Mouse (Mus musculus): ENCODE measurements around the gene Lrrn3.

Gene Lrrn3

GRCm38 (mm10) chr12:41486331-41486730 lies at the start of gene Lrrn3:
Lrrn3 (minus strand) TSS chr12:41486431.
- DNase-seq, result no peak

DNA sequence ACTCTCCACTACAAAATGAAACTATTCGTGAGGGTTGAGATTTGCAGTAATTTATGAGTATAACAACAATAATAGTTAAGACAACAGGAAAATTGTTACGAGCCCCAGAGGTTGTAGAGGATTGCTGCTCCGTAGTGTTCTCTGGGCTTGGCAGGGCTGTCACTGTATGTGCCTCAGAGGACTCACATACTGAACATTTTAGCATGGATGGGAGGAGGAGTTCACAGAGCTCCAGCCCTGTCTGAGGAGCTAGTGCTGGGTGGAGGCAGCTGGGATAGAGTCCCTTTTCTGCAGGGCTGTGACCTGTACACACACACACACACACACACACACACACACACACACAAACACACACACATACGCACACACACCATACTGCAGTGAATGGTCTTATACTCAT lies 42.2 kb upstream of the Lrrn3 start:
- DNase-seq, result no peak

GRCm38 (mm10) chr12:41526688-41527087 lies 40.5 kb upstream of the Lrrn3 start:
- DNase-seq, result no peak

DNA sequence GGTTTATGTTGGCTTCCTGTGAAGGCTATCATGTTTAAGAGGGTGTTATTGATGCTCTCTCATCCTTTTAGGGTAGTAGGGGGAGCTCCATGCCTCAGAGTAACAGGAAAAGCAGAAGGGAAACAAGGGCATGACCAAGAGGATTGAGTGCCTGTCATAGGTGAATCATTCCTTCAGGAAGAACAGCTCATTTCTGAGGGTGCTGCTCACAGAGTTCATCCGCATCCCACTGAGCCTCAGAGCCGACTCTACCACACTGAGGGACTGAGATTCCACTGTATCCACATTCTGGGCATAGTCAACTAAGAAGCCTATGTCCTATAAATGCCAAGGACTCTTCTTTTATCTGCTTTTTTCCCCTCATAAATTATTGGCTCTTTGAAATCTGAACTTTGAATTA lies 35.4 kb upstream of the Lrrn3 start:
- DNase-seq, result no peak

GRCm38 (mm10) chr12:41520326-41520725 lies 34.1 kb upstream of the Lrrn3 start:
- no peak for DNase-seq

DNA sequence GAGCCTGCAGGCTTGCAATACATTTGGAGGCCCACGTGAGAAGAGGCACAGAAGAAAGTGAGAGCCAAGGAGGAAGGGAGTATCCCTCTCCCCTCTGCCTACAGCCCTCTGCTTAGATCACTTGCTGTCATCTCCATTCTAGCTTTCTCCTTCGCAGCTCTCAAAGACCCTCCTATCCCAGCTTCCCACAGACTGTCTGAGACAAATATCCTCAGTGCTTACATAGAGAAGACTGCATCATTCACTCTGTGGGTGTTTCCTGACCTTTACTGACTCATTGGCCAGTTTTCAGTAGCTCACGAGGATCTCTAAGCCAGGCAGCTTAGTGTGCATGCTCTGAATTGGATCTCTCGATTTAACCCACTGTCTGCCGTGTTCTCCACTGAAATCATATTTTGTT lies 32.7 kb upstream of the Lrrn3 start:
- DNase-seq, result no peak

DNA sequence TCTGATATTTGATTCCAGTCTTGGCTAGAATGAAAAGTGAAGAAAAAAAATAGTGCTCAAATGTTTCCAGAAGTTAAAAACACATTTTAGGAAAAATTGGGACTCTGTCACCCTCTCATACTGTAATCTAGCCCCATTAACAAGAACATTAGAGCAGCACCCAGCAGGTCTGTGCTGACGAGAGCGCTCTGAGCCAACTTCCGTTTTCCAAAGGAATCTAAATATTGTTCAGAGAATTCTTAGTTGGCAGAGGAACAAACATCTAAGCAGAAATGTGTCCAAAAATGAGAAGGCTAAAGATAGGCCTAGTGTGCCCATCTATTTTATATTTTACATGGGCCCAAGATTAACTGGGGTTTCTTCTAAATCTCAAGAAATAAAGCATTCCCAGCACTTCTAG lies 24.4 kb upstream of the Lrrn3 start:
- no peak for DNase-seq

DNA sequence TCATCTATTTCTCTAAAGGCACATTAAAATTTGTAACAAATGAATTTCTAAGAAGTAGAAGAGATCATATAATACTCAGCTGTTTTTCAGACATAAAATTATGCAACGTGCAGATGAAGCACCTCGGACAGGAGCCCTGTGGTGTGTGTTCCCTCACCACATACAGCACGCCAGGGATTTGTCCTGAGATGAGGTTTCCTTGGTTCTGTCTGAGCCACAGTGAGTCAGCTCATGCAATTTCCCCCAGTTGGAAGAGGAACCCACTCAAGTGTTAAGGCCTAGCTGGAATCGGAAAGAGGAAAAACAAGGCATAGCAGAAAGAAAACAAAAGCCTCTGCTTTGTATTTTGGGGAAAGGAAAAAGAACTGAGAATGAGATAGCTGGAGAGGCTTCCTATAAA lies 22.4 kb upstream of the Lrrn3 start:
- DNase-seq, result no peak

DNA sequence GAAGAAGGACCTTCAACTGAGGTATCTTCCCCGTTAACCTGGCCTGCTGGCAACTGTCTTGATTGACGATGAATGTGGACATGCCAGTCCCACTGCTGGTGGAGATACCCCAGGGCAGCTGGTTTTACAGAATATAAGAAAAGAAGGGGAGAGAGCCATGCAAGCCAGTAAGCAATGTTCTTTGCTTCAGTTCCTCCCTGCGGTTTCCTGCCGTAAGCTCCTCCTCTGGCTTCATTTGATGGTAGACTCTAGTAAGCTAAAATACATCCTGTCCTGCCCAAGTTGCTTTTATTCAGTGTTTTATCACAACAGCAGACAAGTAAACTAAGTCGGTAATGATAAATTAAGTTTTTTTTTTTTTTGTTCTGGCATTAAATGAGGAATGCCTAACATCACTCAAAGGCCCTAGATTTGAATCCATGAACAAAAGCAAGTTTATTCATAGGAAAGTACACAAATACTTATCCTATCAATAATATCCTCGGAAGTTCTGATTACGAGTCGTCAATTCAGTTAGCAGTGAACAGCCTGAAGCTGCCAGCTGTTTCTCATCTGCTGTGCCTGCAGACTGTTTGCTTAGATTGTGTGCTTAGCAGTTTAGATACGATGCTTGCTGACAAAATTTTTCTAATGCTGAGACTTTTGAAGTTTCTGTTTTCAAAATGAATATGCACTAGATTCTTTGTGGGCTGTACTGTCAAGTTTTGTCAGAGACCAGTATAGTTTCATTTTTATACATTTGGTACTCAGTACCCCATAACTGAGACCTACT lies 14.0 kb upstream of the Lrrn3 start:
- no peak for DNase-seq

- no peak for DNase-seq
These were observed 8.4 kb upstream of the Lrrn3 start for GRCm38 (mm10) chr12:41494620-41495019.

- no peak for DNase-seq
These were observed 774 bp upstream of the Lrrn3 start for GRCm38 (mm10) chr12:41487005-41487404.

GRCm38 (mm10) chr12:41485512-41486215 lies 567 bp downstream of the Lrrn3 start:
- DNase-seq, result peak; percentile 64

DNA sequence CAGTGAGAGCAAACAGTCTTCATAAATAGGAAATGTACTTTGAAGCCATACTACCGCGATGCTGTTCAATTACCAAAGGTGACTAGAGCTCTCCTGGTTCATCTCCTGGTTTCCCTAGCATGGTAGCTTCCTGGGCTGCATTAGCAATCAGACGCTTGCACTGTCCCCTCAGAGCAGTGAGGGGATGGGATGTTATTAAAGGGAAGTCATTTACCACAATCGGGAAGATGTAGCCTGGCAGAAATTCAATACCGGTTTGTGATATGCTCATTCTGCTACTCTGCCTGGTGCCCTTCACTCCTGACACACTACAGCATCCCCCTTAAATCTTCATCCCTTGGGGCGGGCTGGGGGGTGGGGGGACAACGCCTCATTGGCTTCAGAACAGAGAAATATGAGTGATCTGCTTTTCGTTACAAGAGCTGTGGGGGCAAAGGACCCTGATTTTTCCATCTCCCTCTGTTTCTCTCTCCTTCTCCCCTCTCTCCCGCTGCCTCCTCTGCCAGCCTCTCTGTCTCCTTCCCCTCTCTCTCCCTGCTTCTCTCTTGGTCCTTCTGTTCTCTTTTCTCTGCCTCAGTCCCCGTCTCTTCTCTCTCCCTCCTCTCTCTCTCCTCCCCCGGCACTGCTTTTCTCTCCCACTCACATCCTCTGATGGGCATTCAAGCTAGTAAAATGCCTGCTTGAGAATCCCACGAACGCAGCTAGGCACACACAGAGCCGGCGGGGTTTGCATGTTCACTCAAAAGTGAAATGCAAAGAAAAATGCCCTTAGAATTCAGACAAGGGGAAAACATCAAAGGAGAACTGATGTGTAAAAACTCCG lies 1.3 kb downstream of the Lrrn3 start:
- peak; percentile 40 for DNase-seq

DNA sequence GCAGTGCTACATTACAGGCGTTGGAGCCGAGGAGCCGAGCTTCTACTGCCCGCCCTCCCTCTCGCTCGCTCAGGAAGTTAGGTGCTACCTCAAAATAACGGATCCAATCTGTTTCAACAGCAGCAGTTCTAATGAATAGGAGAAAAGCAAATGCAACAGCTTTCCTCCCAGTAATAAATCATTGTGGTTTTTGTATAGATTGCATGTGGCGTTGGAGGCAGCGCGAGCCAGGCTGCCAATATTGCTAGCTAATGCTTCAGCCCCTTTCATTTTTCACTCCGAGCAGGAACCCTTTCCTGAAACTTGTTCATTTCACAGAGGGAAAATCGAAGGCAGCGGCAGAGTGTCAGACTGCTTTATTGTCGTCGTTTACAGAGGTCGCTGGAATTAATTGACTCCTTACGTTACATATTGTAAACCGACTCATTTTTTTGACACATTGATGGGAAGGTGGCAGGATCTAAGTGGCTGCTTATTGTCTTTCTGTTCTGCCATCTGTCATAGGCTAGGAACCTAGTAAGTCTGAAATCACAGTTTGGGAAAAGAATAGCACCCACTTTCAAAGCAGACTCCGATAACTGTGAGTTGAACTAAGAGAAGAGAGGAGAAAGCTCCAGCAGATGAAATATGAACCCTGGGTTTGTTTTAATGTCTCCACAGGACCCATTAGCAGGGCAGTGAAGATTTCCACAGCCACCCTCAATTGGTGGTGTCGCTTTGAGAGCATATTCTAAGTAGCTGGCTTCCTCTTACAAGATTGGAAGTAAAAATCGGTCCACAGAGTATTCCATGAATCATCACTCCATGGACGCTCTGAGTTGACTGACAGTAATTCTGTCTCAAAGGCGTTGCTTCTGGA lies 2.4 kb downstream of the Lrrn3 start:
- DNase-seq, result peak; percentile 24

DNA sequence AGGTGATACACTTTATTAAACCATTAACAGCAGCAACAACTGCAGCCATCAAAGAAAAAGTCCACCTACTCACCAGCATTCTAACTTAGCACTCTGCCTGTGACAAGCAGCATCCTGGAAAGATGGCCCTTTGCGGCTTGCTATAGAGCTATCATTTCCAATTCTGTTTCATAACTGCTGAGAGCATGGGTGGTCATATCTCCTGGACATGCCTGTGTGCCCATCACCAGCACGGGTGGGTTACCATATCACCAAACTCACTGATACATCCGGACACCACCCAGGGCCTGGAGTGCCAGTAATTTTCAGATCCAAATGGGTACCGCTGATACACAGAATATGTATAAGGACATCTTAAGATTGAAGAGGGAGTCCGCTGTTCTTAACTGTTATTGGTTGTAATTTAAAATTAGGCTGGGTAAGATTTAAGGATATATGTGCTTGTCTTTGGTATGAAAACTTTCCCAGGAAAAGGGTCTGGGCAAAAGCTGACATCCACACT lies 3.1 kb downstream of the Lrrn3 start:
- no peak for DNase-seq

DNA sequence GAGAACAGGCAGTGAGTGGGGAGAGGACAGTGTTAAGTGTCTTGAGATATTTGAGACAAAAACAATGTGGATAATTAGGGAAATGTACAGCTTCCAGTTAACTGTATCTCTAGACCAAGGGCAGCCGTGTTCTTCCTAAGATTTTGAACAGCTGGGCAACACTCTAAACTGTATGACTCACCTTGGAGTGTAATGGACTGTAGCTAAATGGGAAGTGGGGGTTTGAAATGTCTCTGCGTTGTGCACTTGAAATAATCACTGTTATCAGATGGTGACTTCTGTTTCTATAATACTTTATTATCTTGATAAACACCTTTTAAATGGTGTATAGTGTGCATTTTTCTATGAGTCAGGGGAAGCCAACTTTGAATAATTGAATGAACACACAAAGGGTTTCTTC lies 4.7 kb downstream of the Lrrn3 start:
- no peak for DNase-seq

DNA sequence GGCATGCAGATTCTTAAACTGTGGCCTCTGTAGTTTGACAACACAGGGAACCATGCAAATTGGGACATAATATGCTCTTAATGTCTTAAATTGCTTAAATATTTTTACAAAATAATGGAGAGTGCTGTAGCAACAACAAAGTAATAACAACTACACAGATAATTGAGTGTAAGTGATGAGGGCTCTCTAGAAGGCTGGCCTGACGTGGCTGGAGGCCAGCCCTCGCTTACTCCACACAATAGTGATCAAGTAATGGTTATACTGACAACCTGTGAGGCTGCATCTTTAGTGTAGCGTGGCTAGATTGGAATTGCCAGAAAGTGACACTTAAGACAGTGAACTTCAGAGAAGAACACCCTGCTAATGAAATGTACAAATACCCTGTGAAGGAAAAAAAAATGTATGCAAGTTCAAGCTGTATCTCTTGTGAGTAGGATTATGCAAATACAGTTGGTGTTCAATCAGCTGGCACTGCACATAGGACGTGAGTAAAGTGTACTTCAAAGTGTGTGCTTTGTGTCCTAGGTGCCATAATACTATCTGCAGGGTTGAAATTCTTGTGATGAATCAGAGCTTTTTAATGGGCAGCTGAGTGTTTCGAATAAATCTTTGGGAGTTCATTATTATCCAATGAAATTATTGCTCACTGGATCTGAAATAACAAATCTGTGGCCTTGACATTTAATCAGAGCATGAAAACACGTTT lies 17.0 kb downstream of the Lrrn3 start:
- no peak for DNase-seq

DNA sequence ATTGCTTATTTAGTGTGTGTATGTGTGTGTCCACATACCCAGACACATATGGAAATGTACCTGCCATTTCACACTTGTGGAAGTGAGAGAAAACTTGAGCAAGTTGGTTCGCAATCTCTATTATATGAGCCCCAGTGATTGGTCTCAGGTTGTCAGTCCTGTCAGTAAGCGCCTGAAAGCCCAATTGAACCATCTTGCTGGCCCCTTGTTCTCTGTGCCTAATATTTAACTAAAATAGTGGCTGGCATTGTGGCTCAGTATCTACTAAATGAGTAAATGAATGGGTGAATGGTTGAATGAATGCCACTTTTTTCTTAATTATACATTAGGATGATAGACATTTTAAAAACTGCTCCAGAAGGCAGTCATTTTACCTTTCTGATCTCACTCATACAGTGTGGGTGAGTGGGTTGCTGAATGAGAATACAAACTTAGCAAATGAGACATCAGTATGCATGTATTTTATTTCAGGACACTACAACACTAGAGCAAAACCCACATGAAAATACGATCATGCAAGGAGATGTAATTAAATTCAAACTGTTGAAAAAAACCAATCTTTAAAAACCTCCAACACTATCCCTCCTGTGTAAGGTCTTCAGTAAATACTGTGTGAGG lies 17.7 kb downstream of the Lrrn3 start:
- DNase-seq, result no peak

- DNase-seq, result no peak
These were observed 47.8 kb downstream of the Lrrn3 start for GRCm38 (mm10) chr12:41438446-41438845.

DNA sequence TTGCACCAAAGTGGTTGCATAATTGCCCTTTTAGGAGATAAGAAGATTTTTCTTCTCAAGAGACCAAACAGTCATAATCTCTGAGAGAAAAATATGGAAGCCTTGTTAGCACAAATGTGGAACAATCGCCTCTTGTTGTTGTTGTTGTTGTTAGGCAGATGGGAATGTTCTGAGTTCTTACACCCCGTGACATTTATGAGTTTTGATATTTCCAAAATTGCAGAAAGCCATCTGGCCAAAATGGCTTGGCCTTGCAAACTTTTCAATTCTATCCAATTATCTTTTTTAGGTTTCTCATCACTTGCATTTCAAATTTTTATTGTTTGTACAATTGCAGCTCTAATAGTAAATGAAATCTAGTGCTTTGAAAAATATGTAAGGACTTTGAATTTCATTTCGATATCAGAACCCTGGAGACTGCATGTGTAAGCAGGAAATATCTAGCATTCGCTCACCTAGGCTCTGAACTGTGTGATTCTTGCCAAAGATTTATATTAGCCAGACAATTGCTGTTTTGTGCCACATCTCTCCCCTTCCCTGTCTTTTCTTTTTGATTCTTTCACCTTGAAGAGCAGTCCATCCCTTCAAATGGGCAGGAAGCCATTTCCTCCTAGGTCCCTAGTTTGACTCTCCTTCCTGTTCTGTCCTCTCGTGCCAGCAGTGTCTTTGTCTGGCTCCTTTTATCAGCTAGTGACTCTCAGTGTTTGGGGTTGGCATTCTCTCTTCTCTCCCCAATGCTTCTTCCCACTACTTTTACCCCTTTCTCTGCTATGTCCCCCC lies 49.8 kb downstream of the Lrrn3 start:
- DNase-seq, result no peak

GRCm38 (mm10) chr12:41428806-41429205 lies 57.4 kb downstream of the Lrrn3 start:
- DNase-seq, result no peak
